Mouse (Mus musculus) bone marrow macrophage, adult 2 months (primary cell): ENCODE data around the gene Gm1604a.
"Not testable (repeated sequence)": the region's sequence is repeated elsewhere in the genome, so short reads cannot be mapped to it uniquely, and the experiment has no call there.

Experiments
- CTCF ChIP-seq: IDR thresholded peaks from 2 replicates; pipeline ENCODE4 v1.5.1; 2012; ENCODE audit warnings: low read depth, mild to moderate bottlenecking, low read length, moderate library complexity
- POLR2A ChIP-seq: IDR thresholded peaks from 2 replicates; pipeline ENCODE4 v1.6.1; 2012; ENCODE audit warnings: mild to moderate bottlenecking, low read depth, low read length, borderline replicate concordance

DNA sequence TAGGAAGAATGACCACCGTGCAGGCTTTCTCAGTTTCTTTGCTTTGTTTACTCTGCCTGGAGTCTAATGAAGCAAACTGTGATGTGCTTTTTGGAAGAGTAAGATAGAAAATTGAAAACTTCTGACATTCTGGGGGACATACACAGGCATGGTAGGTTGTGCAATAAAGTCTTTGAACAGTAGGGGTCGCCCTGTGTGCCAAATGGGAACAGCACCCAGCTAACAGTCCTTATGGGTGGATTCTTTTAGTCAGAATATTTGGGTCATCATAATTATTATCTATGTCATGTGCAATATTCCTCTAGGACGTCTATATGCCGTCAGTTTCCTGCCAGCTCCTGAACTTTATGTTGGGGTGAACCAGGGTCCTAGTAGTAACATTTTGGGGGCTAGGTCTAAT lies 54.2 kb downstream of the Gm1604a start:
- not testable (repeated sequence) for TF ChIP-seq POLR2A, CTCF
